Mouse (Mus musculus): ENCODE data around the gene Cntfr.

Cntfr gene

DNA sequence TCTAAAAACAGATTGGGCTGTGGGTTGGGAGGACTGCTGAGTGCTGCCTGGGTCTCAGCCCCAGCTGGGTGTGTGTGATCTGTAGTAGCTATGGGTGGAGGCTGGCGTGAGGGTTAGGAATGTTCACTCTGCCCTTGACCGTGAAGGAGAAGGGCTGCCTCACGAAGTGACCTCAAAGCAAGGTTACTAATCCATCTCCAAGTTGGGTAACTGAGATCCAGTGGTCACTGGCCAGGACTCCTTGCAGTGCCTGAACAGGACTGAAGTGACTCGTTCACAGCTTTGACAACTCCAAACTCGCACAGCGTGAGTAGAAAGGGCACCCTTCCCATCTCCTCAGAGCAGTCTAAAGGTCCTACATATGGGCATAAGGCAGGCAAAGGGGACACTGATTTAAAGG lies 18.0 kb downstream of the Cntfr start:
- DNase-seq (ENCODE audit: low spot score): no peak

DNA sequence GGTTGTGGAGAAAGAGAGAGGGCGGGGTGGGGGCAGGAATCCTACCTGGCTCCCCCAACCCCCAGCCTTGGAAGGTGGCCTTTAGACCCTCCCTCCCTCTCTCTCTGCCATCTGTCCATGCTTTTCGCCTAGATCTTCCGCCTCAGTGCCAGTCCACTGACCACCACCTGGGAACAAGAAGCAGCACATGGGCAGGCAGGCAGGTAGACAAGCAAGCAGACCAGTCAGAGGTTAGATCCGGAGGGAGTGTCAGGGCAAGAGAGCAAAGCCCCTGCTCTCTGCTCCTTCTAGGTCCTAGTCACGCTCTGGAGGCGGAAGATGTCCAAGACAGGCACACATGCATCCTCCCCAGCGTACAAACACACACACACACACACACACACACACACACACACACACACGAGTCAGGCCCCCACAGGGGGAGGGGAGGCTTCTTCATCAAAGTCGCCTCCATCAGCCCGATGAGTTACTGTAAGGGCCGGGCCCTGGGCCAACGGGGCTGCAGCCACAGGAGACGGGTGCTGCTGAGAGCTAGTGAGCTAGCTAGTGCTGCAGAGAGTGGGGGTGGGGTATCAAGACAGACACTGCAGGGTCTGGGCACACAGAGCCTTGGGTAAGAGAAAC lies 19.8 kb downstream of the Cntfr start:
- no peak for DNase-seq (ENCODE audit: low spot score)

DNA sequence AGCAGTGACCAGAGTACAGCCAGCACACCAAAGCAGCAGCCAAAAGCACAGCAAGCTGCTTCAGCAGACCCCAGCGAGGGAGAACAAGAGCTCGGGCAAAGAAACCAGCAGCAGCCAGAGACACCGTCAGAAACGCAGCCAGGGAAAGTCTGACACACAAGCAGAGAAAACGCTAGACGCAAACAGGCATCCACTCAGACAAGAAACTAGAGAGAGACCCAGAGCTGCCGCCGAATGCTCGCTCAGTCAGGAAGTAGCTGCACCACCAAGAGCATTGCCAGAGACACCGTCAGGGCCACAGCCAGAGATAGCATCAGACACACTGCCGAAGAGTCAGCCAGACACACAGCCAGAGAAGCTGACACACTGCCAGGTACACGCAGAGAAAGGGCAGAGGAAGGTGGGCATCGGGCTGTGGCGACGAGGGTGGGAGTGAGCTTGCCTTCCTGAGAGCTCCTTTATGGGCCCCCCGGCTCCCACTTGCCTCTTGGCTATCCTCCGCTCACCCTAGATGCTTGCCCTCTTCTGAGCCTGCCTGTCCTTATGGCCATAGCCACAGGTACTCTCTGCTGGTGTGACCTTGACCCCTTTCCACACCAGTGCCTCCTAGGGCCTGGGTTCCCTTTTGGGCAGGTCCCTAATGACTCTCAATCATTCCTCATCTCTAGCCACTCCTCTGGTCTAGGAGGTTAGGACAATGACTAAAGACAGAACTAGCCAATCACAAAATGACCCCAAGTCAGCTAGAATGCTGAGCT lies 20.5 kb downstream of the Cntfr start:
- DNase-seq (ENCODE audit: low spot score): no peak

DNA sequence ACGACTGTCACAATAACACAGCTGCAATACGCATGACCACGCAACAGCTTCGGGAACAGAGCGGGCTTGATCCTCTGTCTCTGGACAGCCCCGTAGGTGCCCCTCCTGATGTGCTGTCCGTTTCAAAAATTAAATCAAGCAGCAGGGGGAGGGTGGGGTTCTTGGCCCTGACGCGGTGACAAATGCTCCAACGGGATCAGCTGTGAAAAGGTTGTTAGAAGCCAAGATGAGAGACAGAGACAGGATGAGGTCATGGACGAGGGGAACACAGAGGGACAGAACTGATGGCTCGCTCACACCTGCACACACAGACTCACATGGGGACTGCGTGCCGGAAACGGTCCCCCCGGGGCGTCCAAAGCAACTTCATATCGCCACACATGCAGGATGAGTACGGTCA lies 23.7 kb downstream of the Cntfr start:
- DNase-seq (ENCODE audit: low spot score): no peak

DNA sequence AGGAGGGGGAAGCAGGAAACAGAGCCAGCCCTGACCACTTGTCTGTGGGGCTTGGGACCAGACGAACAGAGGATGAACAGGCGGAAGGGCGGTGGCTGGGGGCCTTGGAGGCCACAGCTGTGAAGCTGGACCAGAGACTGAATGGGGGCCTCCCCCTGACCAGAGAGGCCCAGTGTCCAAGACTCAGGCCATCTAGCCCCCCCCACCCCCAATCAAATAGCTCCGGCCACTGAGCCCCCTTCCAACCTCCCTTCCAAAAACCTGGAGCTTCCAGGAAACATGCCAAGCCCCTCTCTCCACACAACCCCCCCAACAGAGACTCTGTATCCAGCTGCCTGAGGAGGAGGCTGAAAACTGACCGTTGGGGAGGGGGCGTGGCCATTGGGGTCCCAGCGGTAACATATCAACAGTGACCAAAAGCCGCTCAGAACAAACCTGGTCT lies 24.3 kb downstream of the Cntfr start:
- no peak for DNase-seq (ENCODE audit: low spot score)

DNA sequence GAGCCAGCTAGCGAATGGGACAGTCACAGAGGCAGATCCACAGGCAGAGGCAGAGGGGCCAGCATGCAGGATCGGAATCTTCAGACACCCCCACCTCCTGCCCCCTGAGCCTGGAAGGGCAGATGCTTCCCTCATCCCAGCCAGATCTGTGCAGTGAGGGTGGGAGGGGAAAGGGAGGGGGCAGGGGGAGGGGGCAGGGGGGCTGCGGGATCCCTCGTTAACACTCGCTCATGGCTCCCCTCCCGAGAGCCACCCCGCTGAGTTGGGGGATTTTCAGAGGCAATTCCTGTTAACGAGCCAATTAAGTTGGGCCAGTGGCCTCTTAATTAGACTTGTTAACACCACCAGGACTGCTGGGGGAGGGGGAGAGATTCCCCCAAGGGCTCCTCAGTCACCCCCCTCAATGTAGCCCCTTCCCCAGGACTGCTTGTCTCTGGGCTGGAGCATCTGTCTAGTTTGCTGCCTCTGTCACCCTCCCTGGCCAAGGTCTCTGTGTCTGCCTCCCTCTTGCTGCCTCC lies 24.9 kb downstream of the Cntfr start:
- DNase-seq (ENCODE audit: low spot score): no peak

DNA sequence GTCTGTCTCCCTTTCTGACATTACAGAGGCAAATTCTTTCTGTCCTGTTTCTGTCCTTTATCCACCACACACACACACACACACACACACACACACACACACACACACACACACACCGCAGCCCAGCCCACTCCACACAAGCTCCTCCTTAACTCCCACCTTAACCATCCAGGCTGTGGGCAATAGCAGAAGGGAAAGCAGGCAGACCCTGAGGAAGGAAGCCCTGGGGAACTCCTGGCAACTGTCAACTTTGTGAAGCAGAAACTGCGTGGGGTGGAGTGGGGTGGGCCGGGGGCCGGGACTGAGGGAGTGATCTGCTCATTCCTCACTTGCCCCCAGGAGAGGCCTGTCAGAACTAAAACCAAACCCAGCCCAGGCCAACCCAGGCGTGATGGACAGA lies 25.4 kb downstream of the Cntfr start:
- DNase-seq (ENCODE audit: low spot score): no peak

DNA sequence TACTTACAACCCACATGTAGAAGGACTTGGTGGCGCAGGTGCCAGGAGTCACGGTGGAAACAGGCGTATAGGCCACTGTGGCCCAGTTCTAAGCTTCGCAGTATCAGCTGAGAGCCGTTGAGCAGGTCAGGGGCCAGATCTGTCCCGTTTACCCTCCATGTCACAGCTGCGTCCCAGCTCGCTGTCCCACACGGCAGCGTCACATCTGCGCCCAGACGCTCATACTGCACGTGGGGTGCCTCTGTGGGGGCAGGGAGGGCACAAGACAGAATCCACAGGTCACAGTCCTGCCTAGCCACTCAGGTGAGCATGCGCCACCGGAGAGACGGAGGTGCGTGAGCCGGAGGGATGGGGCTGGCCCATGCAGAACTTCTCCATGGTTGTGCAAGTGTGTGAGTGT lies 26.1 kb downstream of the Cntfr start:
- DNase-seq (ENCODE audit: low spot score): no peak

DNA sequence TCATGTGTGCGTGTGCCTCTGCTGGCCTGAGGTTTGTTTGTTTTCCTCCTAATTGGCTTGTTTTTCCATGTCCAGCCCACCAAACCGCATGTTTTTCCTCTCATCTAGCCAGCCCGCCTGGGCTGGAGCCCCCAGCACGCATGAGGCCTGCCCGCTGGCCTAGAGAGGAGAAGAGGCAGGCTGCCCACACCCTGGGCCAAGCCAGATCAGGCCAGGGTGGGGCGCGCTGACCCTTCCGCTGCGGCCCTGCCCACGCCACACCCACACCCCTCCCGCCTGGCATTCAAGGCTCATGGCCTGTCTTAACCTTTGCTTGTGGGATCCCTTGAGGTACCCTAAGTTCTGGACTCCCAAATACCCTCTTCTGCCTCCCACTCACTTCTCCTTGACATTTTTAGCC lies 30.2 kb downstream of the Cntfr start:
- no peak for DNase-seq (ENCODE audit: low spot score)

DNA sequence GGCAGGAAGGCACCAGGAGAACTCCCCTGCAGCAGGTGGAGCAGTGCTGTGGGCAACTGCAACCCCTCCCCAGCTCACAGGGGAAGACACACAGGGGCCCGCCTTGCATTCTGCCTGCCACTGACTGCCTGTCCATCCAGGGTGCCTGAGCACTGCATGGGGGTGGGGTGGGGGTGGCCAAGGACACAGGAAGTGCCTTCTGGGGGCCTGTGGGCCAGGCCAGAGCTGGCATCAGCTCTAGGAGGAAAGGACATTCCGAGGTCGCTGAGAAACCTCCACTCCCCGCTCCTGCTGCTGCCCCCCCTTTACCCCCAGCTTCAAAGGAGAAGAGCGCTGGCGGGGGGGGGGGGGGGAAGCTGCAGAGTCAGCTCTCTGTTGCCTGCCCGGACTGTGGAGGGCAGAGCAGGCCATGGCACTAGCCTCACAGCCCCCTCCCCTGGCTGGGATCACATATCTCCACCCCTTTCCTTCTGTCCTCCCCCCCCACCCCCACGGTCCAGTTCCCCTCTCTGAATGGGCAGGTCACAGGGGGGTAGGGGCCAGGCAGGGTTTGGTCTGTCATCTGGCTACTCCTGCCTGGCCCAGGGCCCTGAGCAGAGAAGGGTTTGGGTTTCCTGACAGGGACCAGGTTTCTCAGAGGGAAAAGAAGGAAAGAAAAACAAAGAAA lies 31.7 kb downstream of the Cntfr start:
- no peak for DNase-seq (ENCODE audit: low spot score)

DNA sequence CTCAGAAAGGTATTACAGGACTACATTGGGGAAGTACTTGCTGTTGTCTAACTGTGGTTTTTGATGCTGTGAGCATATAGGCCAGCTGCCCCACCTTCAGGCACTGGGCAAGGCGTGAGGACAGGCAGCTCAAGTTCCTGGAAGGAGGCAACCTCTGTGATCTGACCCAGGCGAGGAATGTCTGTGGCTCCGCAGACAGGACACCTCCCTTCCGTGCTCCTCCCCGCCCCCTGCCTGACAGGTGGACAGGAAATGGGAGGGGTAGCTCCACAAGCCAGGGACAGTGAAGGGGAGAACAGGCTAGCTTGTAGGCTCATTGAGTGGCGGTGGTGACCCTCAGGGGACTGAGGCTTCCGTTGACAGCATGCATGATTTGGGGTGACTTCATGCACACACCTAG lies 32.4 kb downstream of the Cntfr start:
- no peak for DNase-seq (ENCODE audit: low spot score)

DNA sequence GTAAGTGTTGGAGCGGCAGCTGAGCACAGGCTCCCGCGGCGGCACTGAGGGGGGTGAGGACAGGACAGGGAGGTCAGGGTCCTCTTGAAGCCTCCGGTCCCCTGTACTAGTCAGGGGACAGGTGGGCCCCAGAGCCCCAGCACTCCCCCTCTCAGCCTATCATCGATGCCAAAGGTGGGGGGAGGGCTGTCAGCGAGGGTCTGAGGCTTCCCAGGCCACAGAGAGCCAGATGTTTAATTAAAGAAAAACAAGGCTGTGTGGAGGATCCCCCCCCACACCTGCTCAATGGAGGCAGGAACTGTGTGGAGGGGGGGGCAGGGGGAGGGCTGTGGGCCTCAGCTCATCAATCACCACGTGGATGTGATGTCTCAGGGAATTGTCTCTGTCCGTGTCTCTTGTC lies 33.3 kb downstream of the Cntfr start:
- no peak for DNase-seq (ENCODE audit: low spot score)

DNA sequence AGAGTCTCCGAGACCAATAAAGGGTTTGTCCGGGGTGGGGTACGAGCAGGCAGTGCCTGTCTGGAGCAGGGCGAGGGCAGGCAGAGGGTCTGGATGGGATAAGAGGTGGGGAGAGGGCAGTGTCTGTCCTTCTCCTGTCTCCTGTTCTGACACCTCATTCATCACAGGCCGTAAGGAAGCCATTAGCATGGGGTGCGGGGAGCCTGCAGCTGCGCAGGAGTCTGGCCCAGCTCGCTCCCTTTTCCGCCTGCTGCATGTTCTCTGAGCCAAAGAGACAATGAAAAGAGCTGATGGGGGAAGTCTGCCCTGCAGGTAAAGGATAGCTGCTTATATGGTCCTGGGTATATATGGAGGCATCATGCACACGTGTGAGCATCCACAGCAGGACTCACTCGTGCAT lies 34.2 kb downstream of the Cntfr start:
- DNase-seq (ENCODE audit: low spot score): no peak

DNA sequence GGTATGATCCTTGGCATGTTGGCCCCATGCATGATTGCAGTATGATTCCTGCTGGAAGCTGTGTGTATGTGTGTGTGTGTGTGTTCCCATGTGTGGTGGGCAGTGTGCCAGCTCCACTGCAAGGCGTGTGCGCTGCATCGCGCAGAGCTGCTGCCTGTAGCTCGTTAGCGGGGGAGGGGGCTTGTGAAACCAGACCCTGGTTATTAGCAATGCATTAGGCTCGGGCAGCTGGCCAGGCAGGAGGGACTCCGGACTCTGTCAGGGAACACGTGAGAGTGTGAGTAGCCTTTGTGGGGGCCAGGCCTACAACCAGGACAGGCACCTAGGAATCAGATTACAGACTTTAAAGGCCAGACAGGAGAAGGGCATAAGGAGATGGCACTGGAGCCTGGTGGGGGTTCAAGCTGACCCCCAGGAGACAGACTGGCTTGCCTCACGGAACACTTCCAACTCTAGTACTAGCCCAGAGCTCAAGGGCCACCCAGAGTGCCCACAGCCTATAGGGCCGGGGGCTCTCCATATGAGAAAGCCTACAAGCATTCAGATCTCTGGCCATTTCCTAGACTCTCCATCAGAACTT lies 35.9 kb downstream of the Cntfr start:
- DNase-seq (ENCODE audit: low spot score): no peak

DNA sequence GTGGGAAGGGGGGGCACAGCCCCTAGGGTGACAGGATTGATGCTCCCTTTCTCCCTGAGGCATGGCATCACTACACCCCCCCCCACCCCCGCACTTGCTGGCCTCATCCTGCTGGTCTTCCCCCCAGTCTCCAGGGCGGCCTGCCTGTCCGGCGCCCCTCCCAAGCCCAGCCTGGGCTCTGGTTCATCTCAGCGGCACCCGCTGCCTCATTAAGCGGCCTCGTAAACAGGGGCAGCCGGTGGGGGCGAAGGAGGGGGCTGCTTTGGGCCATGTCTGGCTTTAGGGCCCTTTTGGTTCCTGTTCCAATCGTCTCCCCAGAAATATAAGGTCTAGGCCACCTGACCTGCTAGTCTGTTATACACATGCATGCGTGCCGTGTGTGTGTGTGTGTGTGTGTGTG lies 37.3 kb downstream of the Cntfr start:
- no peak for DNase-seq (ENCODE audit: low spot score)

DNA sequence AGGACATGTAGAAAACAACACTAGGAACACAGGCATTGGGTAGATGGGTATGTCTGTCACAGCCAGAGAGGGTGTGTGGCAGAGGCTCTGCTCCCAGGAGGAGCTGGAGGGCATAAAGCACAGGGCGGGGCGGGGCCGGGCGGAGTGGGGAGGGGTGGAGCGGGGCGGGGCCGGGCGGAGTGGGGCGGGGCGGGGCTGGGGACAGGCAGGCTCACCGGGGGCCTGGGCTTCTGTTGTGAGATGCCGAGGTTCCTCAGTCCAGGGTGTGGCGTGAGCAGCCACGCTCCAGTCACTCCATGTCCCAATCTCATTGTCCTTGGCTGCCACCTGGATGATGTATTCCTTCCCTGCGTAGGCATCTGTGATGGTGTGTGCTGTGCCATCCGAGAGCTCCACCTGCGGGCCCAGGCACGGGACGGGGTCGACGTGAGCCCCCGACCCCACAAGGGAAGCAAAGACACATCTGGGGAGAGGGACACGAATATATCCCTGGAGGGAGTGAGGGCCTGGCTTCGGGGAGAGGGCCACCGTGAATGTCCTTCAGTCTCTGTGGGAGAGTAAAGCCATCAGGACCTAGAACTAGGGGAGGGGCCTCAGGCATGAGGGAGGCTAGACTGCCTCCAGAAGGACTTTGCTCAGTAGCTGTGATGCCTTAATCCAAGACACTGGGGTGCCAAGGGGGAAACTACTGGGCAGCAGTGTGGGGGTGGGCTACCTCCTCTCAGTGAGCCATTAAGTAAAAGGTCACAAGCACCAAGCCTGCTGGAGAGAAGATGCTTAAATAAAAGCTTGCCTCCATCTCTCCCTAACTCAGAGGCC lies 38.1 kb downstream of the Cntfr start:
- no peak for DNase-seq (ENCODE audit: low spot score)

DNA sequence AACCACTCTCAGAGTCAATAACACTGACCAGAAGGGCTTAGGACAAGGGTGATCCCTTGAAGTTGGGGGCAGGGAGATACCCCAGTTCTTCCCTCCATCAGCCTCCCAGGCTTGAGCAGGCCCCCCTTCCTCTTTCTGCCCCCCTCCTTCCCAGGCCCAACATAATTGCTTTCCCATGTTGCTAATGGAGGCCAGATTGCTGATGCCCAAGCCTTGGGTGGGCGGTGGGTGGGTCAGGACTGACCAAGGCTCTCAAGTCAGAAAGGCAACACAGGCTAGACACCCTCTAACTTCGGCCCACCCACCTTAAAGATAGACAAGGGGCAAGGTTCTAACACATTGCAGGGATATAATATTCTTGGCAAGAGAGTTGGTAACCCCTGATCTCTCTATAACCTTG lies 41.4 kb downstream of the Cntfr start:
- DNase-seq (ENCODE audit: low spot score): no peak

DNA sequence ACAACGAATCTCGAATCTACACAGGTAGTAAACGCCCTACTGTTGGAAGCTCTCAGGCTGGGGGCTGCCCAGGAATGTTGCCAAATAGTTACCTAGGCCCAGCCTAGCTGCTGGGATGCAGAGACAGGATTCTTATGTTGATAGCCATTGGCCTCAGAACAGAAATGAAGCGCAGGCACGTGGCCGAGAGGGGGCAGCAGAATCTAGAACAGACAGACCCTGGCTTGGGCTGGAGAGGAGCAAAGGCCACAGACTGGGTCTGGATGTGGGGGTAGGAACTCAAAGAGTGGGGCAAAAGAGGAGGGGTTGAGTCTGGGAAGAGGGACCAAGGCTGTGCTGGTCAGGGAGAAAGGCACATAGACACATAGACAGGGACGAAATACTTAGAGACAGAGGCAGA lies 42.7 kb downstream of the Cntfr start:
- no peak for DNase-seq (ENCODE audit: low spot score)

DNA sequence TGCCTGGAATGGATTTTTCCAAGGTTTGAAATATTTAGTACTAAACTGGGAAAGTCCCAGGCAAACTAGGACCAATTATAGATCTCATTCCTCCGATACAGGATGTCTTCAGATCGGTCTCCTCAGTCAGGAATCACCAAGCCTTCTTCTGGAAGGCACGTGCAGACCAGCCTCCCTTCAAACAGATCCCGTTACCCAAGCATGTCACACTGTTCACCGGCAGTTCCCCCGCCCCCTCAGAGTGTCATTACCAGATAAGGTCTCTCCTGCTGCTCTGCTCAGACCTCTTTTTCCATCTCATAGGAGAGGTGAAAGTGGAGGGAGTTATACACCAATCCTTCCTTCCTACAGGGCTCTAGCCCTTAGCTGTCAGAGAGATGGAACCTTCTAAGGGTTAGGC lies 43.2 kb downstream of the Cntfr start:
- no peak for DNase-seq (ENCODE audit: low spot score)

DNA sequence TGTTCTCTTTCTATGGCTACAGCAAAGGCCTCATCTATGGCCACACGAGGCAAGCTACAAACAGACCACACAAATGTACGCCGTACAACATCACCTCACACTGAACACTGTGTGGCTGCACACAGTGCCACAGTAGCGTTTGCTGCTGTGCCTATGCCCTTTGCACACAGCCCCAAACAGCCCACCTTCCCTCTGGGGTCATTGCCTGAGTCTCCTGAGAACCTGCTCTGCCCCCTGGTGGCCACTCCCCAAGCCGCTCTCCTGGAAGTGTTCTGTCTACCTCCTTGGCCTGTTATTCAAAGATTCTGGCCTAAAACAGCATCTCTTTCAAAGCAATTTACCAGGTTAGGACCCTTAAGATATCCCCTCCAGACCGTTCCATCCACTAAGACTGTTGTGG lies 43.6 kb downstream of the Cntfr start:
- DNase-seq (ENCODE audit: low spot score): peak; percentile 48

DNA sequence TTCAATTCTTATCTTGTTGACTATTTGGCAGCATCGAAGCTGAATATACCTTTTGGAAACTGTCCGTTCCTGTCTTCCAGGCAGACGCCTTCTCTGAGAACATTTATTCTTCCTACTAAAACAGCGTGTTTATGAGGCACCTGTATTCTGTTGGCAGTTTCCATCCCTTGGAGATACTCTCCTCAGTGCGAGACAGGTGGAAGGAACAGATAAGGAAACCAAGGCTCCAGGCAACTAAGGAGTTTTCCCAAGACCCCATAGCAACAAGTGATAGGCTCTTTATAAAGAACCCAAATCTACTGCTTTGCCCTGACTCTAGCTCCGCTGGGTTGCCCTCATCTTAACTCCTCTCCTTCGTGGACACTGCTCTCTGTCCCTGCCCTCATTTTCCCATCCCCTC lies 48.3 kb downstream of the Cntfr start:
- DNase-seq (ENCODE audit: low spot score): no peak

DNA sequence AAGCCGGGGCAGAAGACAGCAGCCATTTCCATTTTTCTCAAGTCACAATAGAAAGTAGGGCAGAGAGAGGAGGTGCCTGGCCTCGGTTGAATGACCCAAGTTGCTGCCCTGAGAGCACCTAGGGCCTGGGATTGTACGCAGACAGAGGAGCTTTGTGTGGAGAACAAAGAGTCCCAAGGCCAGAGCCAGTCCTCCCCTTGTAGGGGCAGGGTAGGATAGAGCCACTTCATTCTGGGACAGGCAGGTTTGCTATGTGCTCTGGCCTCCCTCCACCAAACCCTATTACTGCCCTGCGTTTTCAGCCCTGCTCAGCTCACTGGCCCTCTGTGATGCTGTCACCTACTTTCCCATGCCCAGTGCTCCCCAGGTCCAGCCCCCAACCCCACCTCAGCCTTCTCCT lies 48.7 kb downstream of the Cntfr start:
- DNase-seq (ENCODE audit: low spot score): no peak
